Mouse (Mus musculus): ENCODE data around the gene Gm45837.

DNA sequence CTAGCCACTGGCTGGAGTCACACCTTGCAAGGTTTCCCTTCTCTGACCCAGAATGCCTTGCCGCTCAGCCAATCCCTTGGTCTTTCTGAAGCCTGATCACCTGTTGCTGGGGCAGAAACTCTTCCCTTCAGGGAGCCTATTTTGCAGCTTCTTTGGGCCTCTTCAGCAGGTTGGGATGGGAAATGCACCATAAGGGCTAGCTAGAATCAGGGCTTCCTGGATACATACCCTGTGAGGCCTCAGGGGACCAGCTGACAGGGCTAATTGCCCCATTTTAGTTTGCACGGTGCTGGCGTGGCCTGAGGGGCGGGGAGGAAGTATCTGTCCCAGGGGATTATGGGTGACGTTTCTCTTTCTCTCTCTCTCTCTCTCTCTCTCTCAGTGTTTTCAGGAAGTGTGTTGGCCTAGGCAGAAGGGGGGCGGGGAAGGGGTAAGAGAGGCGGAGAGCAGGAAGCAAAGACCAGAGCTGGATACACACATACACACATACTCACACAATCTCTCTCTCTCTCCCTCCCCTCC lies 32.9 kb upstream of the Gm45837 start:
- TF ChIP-seq CTCF (conservative IDR thresholded peaks at IDR 0.05; ENCODE audit: insufficient read depth, insufficient read length, low read depth, low read length) (0 out of 2 replicates have a peak, but pooled peaks have one; percentile 4), POLR2A (IDR thresholded peaks at IDR 0.05; ENCODE audit: low read depth, low read length) (no peak)

All from kidney, adult 2 months (tissue).